Mouse (Mus musculus): ENCODE measurements around the gene Cracr2b.
A peak's percentile ranks its signal among the peaks of the same experiment; 100 is the strongest.

The Cracr2b gene

DNA sequence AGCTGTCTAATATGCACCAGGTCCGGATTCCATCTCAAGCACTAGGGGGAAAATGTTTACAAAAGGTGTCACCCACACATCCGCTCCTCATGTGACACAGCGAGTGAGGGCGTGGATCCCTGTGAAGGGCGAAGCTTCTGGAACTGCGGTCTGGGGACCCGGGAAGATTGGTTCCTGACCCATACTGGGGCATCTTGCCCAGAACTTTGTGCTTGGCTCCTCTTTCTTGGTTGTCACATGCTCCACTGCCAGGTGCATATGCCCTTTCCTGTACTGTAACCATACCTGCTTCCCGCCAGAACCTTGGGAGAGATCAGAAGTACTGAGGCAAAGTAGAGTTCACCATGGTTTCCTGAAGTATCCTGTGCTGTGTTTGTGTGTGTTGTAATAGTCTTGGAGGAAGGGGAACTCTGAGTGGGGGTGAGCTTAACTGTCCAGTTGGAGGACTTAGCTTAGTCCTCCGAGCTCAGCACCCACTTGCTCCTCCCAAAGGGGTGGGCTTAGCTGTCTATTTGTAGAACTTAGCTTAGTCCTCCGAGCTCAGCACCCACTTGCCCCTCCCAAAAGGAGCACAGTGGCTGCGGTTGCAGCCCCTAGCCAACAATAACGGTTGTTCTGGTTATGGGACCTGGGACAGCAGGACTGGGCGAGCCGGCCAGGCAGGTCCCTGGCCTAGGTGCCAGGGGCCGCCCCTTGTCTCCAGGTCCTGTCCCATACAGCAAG, at the start of gene Cracr2b:
Gene Cracr2b, plus strand, starts transcription at position 704 of the 723 bp plus-strand sequence.
- DNase-seq (ENCODE audit: low read depth): no peak

DNA sequence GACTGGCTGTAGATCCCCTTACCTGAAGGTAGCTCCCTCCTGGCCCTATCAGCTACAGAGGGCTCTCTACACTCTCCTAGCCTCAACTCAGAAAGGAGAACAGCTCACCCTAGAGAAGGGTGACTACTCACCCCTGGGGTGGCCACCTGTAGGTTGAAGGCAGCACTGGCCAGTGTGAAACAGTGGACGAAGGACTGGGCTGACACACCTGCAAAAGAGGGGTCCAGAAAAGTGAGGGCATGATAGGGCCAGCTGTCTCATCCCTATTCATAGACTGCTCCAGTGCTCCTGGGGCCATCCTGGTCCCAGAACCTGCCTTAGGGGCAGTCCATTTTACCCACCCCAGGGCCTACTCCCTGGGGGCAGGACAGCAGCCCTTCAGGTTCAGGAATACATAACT, 49.2 kb upstream of the Cracr2b start:
- no peak for DNase-seq (ENCODE audit: low read depth)

DNA sequence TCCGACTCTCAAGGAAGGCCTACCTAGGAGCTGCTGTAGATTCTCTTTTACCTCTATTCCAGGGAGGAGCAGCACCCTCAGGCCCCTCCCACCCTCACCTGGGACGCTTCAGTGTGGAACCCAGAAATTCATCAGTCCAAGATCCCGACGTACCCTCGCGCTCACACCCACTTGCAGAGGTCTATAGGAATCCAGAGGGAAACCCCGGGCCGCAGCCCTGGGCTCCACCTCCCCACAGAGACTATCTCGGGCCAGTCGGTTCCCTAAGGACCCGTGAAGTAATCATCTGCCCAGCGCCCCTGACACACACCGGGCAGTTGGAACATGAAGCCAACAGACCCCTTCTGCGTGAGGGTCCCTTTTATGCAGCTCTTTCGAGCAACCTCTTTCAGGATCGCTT, 47.6 kb upstream of the Cracr2b start:
- peak; percentile 18 for DNase-seq (ENCODE audit: low read depth)

GRCm38 (mm10) chr7:141413809-141414584, 46.9 kb upstream of the Cracr2b start, which contains the start of gene Gatd1:
Gatd1 (minus strand) TSS chr7:141414136.
- DNase-seq (ENCODE audit: low read depth): peak; percentile 99

DNA sequence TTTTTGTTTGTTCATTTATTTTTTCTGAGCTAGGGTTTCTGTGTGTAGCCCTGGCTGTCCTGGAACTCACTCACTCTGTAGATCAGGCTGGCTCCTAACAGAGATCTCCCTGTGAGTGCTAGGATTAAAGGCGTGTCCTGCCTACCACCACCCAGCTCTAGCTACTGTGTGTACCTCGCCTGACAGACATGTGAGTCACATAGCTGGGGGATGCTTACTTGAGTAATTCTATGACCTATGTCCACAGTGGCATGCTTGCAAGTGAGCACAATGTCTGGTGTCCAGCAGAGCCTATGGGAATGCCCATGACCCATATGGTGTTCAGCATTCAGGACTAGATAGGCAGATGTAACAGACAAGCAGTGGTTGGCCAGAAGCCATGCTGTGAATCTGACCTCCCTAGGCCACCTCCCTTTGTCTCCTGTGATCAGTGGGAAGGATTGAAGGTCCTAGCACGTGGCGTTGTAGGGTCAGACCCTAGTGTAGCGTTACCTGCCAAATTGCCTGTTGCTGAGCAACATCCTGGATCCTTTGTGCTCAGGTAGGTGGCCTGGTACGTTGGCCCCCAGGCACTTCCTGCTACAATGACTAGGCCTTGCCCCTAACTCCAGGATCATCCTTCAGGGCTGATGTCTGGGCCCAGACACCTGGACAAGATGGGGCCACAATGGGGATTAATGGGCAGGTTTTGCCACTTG, 44.6 kb upstream of the Cracr2b start:
- DNase-seq (ENCODE audit: low read depth): peak; percentile 17

DNA sequence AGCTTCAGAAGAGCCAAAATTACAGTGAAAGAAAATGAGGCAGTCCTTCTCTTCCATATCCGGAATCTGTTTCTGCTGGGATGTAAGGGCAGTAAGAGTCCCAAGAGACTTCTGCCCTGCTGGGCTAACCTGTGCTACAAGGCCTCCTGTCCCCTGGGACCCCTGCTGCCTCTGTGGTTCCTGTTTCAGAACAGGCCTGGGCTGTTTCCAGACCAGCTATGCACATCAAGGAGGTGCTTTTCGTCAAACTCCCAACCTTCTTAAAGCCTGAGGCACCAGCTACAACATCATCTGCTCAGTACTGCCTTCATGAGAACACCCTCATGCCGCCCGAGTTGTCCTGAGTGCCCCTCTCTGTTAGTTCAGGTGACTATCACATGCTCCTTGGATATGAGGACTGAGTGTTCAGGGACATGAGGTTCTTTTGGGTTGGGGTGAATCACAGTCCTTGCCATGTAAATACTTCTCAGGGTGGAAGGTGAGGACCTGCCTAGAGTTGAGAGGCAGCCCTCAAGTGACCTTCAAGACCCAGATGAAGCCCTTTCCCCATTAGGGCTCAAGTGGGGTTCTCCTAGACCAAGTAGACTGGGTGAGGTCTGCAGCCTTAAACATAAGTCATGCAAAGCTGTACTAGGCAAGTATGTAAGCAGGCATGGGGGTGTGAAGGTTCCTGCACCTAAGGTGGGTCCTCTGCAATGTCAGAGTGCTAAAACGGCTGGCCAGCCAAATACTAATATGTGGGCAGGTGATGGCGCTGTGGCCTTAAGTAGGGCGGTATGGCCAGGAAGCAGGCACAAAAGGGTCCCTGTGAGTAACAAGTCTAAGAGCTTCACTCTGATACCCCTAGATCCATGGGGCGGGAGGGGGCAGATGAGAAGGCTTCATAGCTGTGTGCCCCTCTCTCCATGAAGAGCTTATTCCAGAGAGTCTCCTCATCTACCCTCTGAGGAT, 42.9 kb upstream of the Cracr2b start:
- DNase-seq (ENCODE audit: low read depth): peak; percentile 33

DNA sequence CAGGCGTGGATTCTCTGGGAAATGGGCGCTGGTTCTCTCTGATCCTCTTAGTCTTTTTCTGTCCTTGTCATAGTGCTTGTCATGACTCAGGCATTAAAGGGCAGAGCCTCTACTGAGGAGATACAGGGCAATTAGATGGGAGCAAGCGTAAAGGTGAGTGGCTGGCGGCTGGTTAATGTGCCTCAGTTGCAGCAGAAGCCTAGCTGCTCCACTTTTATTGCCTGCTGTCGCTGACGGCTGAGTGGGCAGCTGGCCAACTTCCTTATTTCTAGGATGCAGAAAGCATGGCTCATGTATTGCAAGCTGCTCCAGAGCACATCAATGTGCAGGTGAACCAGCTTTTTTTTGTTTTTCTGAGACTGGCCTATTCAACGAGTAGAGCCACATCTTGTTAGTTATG, 41.9 kb upstream of the Cracr2b start:
- peak; percentile 60 for DNase-seq (ENCODE audit: low read depth)

DNA sequence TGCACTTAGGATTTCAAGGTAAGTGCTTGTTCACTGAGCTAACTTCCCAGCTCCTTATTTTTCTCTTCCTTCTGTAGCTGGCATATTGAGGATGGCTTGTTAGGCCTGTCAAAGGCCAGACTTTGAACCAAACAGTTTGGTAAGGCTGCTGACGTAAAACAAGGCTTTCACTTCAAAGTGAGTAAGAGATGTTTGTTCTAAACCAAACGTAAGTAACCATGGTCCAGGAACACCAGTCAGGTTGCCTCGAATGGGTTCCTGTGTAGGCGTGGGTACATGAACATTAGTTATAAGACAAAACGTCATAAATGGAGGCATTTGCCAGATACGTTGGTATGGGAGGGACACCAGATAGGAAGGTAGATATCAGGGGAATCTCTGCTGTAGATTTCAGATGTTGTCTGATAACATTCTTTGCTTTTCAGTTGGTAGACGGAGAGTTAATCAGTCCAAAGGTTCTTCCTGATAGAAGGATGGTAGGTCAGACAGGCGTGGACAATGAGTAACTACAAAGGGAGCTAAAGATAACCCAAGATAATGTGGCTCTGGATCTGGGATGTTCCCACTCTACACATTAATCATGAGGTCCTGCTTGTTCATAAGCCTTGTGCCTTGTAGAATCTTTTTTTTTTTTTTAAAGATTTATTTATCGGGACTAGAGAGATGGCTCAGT, 40.7 kb upstream of the Cracr2b start:
- no peak for DNase-seq (ENCODE audit: low read depth)

DNA sequence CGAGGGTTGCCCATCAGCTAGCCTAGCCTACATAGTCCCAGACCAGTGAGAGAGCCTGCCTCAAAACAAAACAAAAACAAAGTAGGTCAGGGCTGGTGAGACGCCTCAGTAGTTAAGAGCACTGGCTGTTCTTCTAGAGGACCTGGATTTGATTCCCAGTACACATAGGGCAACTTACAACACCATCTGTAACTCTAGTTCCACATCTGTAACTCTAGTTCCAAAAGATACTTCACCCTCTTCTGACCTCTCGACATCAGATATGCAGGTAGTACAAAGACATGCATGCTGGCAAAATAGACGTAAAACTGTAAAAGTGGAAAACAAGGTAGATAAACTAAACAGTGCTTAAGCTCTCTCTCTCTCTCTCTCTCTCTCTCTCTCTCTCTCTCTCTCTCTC, 37.1 kb upstream of the Cracr2b start:
- DNase-seq (ENCODE audit: low read depth): no peak

DNA sequence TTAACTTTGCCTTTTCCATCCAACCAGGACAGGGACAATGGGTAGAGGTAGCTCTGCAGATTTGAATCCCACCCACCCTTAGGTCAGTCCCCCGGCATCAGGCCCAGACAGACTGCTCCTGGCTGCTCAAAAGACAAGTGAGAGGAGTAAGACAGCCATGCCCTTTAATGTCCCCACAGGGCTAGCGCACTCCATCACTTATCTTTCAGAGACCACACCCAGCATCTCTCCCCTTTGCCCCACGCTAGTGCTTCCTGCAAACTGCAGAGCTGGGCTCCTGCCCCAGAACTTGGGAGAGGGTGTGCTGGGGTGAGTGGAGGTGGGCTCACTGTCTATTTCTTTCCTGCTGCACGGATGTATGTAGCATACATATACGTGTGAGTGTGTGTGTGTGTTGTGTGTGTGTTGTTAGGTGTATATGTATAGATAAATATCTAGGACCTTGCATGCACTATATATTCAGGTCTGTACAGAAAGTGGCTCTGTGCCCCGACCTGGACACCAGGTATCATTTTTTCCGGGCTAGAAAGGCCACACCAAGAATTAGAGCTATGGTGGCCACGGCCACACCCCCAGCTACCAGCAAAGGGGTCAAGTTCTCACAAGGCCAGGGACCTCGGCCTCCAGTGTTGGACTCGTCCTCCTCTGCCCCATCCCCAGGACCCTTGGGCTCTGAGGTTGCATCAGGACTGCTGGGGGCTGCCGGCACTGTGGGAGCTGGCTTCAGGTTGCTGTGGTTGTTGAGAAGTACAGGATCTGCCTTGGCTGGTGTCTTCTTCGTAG, 33.8 kb upstream of the Cracr2b start:
- no peak for DNase-seq (ENCODE audit: low read depth)

- no peak for DNase-seq (ENCODE audit: low read depth)
These were observed 32.2 kb upstream of the Cracr2b start for GRCm38 (mm10) chr7:141428701-141429100.

GRCm38 (mm10) chr7:141429310-141429709, 31.6 kb upstream of the Cracr2b start, which contains the start of gene Cend1:
Cend1 (minus strand) TSS chr7:141429491.
- no peak for DNase-seq (ENCODE audit: low read depth)

- no peak for DNase-seq (ENCODE audit: low read depth)
These were observed 30.9 kb upstream of the Cracr2b start for GRCm38 (mm10) chr7:141429840-141430584.

GRCm38 (mm10) chr7:141430585-141431240, 30.2 kb upstream of the Cracr2b start:
- no peak for DNase-seq (ENCODE audit: low read depth)

- DNase-seq (ENCODE audit: low read depth): no peak
These were observed 29.3 kb upstream of the Cracr2b start for GRCm38 (mm10) chr7:141431434-141432185.

GRCm38 (mm10) chr7:141432186-141432611, 28.7 kb upstream of the Cracr2b start:
- no peak for DNase-seq (ENCODE audit: low read depth)

- DNase-seq (ENCODE audit: low read depth): no peak
These were observed 28.0 kb upstream of the Cracr2b start for GRCm38 (mm10) chr7:141432741-141433516.
